Mouse (Mus musculus): ENCODE measurements around the gene Dnpep. TPM values are rescaled to one million over a fixed set of nuclear protein-coding genes. Genes with fewer than 3 reads are reported as not detected.

The Dnpep gene
- 5.5 TPM for polyA plus RNA-seq (2014; fragmentation: Illumina TruSeq; extraction: RNeasy Lipid Tissue Mini Kit (QIAGEN cat#74804); ENCODE audit: low read depth, low replicate concordance)

GRCm38 (mm10) chr1:75317241-75318201 is at the start of gene Dnpep:
Gene Dnpep (minus strand): TSS chr1:75317990.

GRCm38 (mm10) chr1:75360112-75361031 is 42.6 kb upstream of the Dnpep start, which contains the start of gene Des:
Gene Des (plus strand): TSS chr1:75360329.

DNA sequence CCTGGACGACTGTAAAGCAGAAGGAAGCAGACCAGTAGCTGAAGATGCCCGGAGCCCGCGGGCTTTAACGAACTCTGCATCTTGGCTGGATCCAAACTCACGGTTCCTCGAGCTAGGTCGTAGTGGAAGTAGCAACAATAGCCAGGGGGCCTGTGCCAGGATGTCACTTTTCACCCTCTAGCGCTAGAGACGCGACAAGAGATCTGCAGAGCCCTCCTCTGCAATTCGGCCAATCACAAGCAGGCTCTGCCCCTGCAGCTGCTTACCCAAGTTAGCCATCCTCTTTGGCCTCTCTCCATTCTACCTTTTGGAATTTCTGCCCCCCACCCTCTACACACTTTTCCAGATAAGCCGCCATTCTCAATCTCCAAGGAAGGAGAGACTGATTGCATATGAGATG is 39.6 kb downstream of the Dnpep start, which contains the start of gene Resp18:
Gene Resp18, minus strand, starts transcription at position 188 of the 400 bp plus-strand sequence.

GRCm38 (mm10) chr1:75264091-75264880 is 53.5 kb downstream of the Dnpep start, which contains the start of gene Ptprn:
Gene Ptprn (minus strand): TSS chr1:75264502.

Other genes starting within 250 kb of the Dnpep start
- 4.0 TPM for gene Nhej1, start 192.8 kb downstream of the Dnpep start, polyA plus RNA-seq (2014; fragmentation: Illumina TruSeq; extraction: RNeasy Lipid Tissue Mini Kit (QIAGEN cat#74804); ENCODE audit: low read depth, low replicate concordance)
- gene Slc23a3, start 184.1 kb downstream of the Dnpep start, polyA plus RNA-seq (2014; fragmentation: Illumina TruSeq; extraction: RNeasy Lipid Tissue Mini Kit (QIAGEN cat#74804); ENCODE audit: low read depth, low replicate concordance), result not detected
- 14.3 TPM for gene Cnppd1, start 175.3 kb downstream of the Dnpep start, polyA plus RNA-seq (2014; fragmentation: Illumina TruSeq; extraction: RNeasy Lipid Tissue Mini Kit (QIAGEN cat#74804); ENCODE audit: low read depth, low replicate concordance)
- 17.7 TPM for gene Retreg2, start 175.2 kb downstream of the Dnpep start, polyA plus RNA-seq (2014; fragmentation: Illumina TruSeq; extraction: RNeasy Lipid Tissue Mini Kit (QIAGEN cat#74804); ENCODE audit: low read depth, low replicate concordance)
- not detected for gene Zfand2b, start 149.3 kb downstream of the Dnpep start, polyA plus RNA-seq (2014; fragmentation: Illumina TruSeq; extraction: RNeasy Lipid Tissue Mini Kit (QIAGEN cat#74804); ENCODE audit: low read depth, low replicate concordance)
- gene Abcb6, start 137.6 kb downstream of the Dnpep start, polyA plus RNA-seq (2014; fragmentation: Illumina TruSeq; extraction: RNeasy Lipid Tissue Mini Kit (QIAGEN cat#74804); ENCODE audit: low read depth, low replicate concordance), result 9.5 TPM
- 3.0 TPM for gene Ankzf1, start 125.8 kb downstream of the Dnpep start, polyA plus RNA-seq (2014; fragmentation: Illumina TruSeq; extraction: RNeasy Lipid Tissue Mini Kit (QIAGEN cat#74804); ENCODE audit: low read depth, low replicate concordance)
- gene Atg9a, start 125.8 kb downstream of the Dnpep start, polyA plus RNA-seq (2014; fragmentation: Illumina TruSeq; extraction: RNeasy Lipid Tissue Mini Kit (QIAGEN cat#74804); ENCODE audit: low read depth, low replicate concordance), result 68.6 TPM
- 194 TPM for gene Glb1l, start 107.2 kb downstream of the Dnpep start, polyA plus RNA-seq (2014; fragmentation: Illumina TruSeq; extraction: RNeasy Lipid Tissue Mini Kit (QIAGEN cat#74804); ENCODE audit: low read depth, low replicate concordance)
- gene Stk16, start 107.2 kb downstream of the Dnpep start, polyA plus RNA-seq (2014; fragmentation: Illumina TruSeq; extraction: RNeasy Lipid Tissue Mini Kit (QIAGEN cat#74804); ENCODE audit: low read depth, low replicate concordance), result 18.6 TPM
- 11.1 TPM for gene Tuba4a, start 98.1 kb downstream of the Dnpep start, polyA plus RNA-seq (2014; fragmentation: Illumina TruSeq; extraction: RNeasy Lipid Tissue Mini Kit (QIAGEN cat#74804); ENCODE audit: low read depth, low replicate concordance)
- 33.7 TPM for gene A630095N17Rik, start 85.9 kb downstream of the Dnpep start, polyA plus RNA-seq (2014; fragmentation: Illumina TruSeq; extraction: RNeasy Lipid Tissue Mini Kit (QIAGEN cat#74804); ENCODE audit: low read depth, low replicate concordance)
- gene Dnajb2, start 81.6 kb downstream of the Dnpep start, polyA plus RNA-seq (2014; fragmentation: Illumina TruSeq; extraction: RNeasy Lipid Tissue Mini Kit (QIAGEN cat#74804); ENCODE audit: low read depth, low replicate concordance), result 96.0 TPM
- gene Ptprn, start 53.5 kb downstream of the Dnpep start, polyA plus RNA-seq (2014; fragmentation: Illumina TruSeq; extraction: RNeasy Lipid Tissue Mini Kit (QIAGEN cat#74804); ENCODE audit: low read depth, low replicate concordance), result not detected
- gene Resp18, start 39.6 kb downstream of the Dnpep start, polyA plus RNA-seq (2014; fragmentation: Illumina TruSeq; extraction: RNeasy Lipid Tissue Mini Kit (QIAGEN cat#74804); ENCODE audit: low read depth, low replicate concordance), result 0.56 TPM
- 0.55 TPM for gene Des, start 42.3 kb upstream of the Dnpep start, polyA plus RNA-seq (2014; fragmentation: Illumina TruSeq; extraction: RNeasy Lipid Tissue Mini Kit (QIAGEN cat#74804); ENCODE audit: low read depth, low replicate concordance)
- 0.14 TPM for gene Speg, start 57.3 kb upstream of the Dnpep start, polyA plus RNA-seq (2014; fragmentation: Illumina TruSeq; extraction: RNeasy Lipid Tissue Mini Kit (QIAGEN cat#74804); ENCODE audit: low read depth, low replicate concordance)
- gene Gmppa, start 117.9 kb upstream of the Dnpep start, polyA plus RNA-seq (2014; fragmentation: Illumina TruSeq; extraction: RNeasy Lipid Tissue Mini Kit (QIAGEN cat#74804); ENCODE audit: low read depth, low replicate concordance), result 7.7 TPM
- 0.08 TPM for gene Asic4, start 132.4 kb upstream of the Dnpep start, polyA plus RNA-seq (2014; fragmentation: Illumina TruSeq; extraction: RNeasy Lipid Tissue Mini Kit (QIAGEN cat#74804); ENCODE audit: low read depth, low replicate concordance)
- gene Chpf, start 161.3 kb upstream of the Dnpep start, polyA plus RNA-seq (2014; fragmentation: Illumina TruSeq; extraction: RNeasy Lipid Tissue Mini Kit (QIAGEN cat#74804); ENCODE audit: low read depth, low replicate concordance), result 0.35 TPM
- not detected for gene Tmem198, start 161.5 kb upstream of the Dnpep start, polyA plus RNA-seq (2014; fragmentation: Illumina TruSeq; extraction: RNeasy Lipid Tissue Mini Kit (QIAGEN cat#74804); ENCODE audit: low read depth, low replicate concordance)
- gene Obsl1, start 188.5 kb upstream of the Dnpep start, polyA plus RNA-seq (2014; fragmentation: Illumina TruSeq; extraction: RNeasy Lipid Tissue Mini Kit (QIAGEN cat#74804); ENCODE audit: low read depth, low replicate concordance), result 2.6 TPM
- 8.7 TPM for gene Inha, start 189.1 kb upstream of the Dnpep start, polyA plus RNA-seq (2014; fragmentation: Illumina TruSeq; extraction: RNeasy Lipid Tissue Mini Kit (QIAGEN cat#74804); ENCODE audit: low read depth, low replicate concordance)
- gene Stk11ip, start 203.5 kb upstream of the Dnpep start, polyA plus RNA-seq (2014; fragmentation: Illumina TruSeq; extraction: RNeasy Lipid Tissue Mini Kit (QIAGEN cat#74804); ENCODE audit: low read depth, low replicate concordance), result 3.2 TPM
- gene Slc4a3, start 228.3 kb upstream of the Dnpep start, polyA plus RNA-seq (2014; fragmentation: Illumina TruSeq; extraction: RNeasy Lipid Tissue Mini Kit (QIAGEN cat#74804); ENCODE audit: low read depth, low replicate concordance), result 0.60 TPM